Mouse (Mus musculus): Measurements from ENCODE around the gene Scai.
"Not testable (repeated sequence)": the region's sequence is repeated elsewhere in the genome, so short reads cannot be mapped to it uniquely, and the experiment has no call there.

The Scai gene

DNA sequence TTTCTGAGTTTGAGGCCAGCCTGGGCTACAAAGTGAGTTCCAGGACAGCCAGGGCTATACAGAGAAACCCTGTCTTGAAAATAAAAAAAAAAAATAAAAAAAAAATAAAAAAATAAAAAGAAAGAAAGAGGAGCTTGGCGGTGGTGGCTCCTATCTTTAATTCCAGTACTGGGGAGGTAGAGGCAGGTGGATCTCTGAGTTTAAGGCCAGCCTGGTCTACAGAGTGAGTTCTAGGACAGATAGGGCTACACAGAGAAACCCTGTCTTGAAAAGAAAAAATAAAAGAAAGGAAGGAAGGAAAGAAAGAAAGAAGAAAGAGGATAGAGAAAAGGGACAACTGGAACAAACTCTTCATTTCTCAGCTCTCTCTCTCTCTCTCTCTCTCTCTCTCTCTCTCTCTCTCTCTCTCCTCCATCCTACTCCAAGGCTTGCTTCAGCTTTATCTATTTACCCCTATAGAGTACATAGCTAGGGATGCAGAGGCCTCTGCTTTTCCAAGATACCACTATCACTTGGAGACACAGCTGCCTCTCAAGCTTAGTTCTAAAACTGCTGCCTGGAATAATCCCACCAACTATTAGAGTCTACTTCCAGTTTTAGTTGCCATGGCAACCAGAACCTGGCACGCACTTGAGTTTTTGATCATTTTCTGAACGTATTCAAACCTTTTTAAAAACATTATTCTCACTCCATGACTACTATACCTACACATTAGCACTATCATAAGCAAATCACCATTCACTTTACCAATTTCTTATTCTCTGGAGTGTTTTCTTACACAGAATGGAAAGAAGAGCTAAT, 60.8 kb downstream of the Scai start:
- DNase-seq = no peak

DNA sequence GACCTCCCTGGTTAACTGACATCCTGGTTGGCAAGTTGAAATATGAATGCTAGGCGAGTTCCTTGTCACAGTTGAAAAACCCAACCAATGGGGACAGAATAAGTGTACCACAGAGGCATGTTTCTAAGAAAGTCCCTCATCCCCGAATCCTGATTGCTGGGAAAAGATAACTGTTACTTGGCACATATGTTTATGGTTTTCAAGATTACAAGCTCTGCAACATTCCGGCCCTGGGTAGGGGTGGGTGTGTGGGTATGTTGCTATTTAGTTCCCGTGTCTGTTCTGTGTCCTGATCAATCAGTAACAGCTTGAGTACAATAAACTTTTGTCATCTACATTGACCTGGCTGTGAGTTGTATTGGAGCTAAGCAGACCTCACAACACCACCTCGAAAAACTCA, 66.4 kb downstream of the Scai start:
- DNase-seq = no peak

DNA sequence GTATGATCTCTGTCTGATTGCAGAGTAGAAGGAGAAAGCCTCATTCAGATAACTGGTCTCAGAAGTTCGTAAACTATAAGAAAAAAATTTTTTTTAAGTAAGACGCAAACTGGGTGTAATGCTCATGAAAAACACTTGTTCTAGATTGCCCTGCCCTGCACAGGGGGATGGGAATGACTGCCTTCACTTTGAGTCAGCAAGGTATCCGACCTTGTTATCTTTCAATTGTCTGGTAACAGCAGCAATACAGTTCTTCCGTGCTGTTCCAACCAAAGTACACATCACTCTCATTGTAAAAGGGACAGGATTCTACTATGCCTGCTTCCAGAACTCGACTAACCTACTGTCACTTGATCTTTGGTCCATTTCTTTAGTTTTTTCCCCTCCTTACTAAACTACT, 69.4 kb downstream of the Scai start:
- DNase-seq = no peak

DNA sequence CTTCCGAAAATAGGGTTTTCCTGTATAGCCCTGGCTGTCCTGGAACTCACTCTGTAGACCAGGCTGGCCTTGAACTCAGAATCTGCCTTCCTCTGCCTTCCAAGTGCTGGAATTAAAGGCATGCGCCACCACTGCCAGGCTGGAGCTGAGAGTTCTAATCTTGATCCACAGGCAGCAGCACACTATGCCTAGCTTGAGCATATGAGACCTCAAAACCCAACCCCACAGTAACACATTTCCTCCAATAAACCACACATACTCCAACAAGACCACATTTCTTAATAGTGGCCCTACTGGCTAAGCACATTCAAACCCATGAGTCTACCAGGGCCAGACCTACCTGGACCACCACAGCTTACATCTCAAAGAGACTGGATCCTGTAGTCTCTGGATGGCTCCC, 74.0 kb downstream of the Scai start:
- DNase-seq = no peak

DNA sequence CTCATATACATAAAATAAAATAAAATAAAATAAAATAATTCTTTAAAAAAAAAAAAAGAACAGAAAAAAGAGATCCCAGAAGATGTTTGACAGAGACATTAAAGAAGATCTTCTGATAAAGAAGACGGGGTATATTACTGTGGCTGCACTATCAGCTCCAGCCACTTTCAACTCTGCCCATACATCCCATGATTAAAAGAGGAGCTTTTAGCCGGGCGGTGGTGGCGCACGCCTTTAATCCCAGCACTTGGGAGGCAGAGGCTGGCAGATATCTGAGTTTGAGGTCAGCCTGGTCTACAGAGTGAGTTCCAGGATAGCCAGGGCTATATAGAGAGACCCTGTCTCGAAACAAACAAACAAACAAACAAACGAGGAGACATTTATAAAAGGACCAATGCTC, 76.4 kb downstream of the Scai start:
- no peak for DNase-seq

DNA sequence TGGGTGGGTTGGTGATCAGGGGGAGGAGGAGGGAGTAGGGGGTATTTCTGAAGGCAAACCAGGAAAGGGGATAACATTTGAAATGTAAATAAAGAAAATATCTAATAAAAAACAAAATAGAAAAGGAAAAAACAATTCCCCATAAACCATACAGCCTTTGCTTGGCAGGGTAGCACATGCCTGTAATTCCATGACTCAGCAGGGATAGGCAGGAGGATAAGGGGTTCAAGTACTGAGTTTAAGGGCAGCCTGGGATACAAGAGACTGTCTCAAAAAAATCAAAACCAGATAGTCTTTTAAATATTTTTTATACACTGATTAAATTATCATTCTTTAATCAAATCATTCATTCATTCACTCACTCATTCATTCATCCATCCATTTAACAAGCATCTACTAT, 80.0 kb downstream of the Scai start:
- no peak for DNase-seq

DNA sequence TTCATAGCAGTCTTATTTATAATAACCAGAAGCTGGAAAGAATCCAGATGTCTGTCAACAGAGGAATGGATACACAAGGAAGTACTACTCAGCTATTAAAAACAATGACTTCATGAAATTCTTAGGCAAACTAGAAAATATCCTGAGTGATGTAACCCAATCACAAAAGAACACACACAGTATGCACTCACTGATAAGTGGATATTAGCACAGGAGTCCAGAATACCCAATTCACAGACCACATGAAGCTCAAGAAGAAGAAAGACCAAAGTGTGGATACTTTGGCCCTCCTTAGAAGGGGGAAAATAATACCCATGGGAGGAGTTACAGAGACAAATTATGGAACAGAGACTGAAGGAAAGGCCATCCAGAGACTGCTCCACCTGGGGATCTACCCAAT, 80.8 kb downstream of the Scai start:
- DNase-seq = peak; percentile 6

DNA sequence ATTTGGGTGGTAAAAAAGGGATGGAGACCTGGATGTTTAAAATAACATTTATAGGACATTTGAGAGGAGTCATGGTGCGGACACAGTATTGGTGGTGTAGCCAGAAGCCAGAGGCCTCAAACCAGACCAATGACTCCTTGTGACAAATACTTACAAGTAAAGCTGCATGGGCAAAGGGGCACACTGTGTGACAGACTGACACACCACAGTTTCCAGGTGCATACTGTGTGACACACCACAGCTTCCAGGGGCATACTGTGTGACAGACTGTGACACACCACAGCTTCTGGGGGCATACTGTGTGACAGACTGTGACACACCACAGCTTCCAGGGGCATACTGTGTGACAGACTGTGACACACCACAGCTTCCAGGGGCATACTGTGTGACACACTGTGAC, 90.6 kb downstream of the Scai start:
- DNase-seq = not testable (repeated sequence)

DNA sequence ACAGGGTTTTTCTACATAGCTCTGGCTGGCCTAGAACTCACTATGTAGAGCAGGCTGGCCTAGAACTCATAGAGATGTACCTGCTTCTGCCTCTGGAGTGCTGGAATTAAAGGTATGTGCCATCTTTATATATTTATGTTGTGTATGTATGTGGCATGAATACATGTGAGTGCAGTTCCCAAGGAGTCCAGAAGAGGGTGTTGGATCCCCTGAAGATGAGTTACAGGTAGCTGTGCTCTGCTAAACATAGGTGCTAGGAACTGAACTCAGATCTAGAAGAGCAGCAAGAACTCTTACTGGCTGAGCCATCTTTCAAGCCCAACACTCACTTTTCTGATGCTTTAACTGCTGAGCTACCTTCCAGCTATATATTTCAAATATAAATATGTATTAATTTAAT, 92.5 kb downstream of the Scai start:
- DNase-seq = peak; percentile 4

DNA sequence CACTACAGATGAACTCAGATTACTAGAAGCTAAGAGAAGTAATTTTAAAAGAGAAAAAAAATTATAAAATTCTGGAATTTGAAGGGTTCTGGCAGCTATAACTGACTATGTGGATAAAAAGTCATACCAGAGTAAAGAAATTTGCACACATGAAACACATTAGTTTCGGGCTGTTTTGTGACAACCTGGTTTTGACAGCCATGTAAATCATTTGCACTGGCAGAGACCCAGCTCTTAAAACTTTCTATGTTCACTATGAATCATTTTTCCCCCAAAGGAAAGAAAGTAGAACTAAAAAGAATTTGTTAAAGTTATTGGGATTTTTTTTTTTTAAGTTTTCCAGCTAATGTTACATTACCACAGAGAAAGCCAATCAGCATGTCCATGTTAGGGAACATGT, 98.6 kb downstream of the Scai start:
- no peak for DNase-seq

DNA sequence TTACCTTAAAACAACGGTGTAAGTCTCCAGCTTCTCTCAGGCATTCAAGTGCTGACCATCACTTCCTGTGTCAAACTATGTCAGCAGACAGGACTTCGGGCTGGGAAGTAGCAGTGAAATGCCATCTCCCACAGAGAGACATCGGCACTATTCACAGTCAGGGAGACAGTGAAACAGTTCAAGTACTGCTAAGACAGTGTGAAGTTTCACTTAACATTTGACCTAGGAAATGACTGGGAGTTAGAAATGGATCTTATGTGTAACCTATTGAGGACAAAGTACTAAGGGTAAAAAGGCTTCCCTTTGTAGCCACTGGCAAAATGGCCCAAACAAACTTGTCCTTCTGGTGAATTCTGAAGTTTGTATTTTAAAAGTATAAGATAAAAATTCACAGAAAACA, 107.8 kb downstream of the Scai start:
- DNase-seq = no peak

DNA sequence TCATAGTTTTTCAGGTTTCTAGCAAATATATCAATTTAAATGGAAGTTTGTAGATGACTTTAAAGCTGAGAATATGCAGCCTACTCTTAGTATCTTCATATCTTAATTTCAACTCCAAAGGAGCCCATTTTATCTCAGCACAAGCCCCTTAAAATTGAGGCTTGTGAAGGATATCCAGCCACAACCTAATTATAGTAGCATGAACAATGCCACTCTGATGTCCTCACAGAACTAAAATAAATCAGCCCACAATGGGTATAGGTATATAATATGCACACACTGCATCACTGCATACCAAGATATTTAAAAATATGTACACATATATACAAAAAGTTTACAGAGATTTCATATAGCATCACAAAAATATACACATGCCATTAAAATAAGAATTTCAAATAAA, 119.9 kb downstream of the Scai start:
- DNase-seq = no peak

DNA sequence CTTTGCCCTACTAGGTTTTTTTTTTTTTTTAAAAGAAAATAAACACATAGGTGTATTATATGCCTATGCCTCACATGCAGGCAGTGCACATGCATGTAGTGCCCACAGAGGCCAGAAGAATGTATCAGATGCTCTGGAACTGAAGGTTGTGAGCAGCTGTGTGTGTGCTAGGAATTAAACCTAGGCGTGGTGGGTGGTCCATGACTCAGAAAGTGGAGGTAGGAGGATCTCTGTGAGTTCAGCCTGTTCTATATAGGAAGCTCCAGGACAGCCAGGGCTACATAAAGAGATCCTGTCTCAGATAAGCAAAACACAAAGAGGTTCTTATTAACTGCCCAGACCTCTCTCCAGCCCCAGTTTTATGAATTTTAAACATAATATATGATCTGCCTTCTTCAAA, 121.4 kb downstream of the Scai start:
- no peak for DNase-seq

DNA sequence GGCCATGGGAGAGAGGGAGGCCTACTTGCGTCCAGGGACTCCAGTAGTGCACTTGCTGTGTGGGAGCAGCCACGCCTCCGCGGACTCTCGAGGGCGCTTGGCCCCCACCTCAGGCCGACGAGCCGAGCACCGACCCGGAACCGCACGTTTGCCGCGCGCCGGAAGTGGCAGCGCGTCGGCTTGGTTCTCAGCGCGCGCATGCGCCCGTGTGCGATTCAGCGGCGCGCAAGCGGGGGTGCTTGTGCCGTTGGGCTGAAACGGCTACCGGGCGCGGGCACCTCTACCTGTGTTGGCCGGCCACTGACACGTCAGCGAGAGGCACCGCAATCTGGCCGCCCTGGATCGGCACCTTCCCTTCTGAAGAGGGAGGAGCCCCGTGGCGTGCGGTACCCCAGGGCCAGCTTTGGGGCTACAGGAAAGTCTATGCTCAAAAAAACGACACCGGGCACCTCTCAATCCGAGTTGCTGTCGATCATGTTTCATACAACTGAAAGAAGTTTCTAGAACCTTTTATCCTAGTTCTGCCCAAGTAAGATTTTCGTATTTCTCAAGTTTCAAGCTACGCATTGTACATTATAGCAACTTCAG, 125.0 kb downstream of the Scai start, which contains the start of gene Golga1:
Gene Golga1, minus strand, starts transcription at position 142 of the 588 bp plus-strand sequence.
- DNase-seq = peak; percentile 92

DNA sequence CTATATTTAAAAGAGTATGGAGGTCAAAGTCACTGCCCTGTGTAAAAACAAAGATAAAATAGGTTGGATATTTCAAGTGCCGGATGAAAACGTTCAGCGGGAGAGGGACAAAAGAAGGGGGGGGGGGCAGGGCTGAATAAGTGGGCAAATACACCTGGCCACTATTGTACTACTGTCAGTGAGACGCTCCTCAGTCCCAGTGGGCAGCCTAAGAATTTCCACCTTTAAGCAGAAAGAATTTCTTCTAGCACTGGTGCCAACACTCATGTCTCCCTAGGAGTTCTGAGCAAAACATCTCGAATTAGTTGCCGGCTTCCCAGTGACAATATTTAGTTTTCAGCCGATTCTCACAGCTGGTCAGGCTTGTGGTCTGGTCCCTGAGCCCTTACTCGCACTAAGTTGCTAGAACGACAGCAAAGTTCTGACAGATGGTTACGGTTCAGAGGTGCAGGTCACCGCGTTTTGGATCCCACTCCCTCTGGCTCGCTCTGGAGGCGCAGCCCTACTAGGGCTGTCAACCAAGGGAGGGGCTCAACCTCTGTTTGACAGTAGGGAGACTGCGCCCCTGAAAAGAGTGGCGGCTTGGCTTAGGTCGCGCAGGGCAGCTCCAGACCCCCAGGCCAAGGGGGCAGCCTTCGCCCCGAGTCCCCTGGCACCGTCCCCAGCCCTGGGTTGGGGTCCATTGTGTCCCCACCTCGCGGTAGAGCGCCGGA, 125.7 kb downstream of the Scai start:
- no peak for DNase-seq

DNA sequence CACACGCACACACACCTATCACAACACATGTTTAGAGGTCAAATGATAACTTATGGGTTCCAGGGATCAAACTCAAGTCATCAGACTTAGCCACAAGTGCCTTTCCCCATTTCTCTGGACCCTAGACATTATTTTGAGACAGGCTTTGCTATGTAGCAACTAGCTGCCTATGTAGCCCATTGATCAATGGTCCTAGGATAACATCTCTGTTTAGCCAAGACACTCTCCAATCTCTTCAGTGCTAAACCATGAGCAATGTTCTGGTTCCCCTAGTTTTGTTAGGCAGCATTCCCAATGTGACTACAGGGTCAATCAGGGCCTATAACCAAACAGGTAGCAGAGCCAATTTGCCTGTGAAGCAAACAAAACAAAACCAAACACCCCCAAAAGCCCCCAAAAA, 142.0 kb downstream of the Scai start:
- DNase-seq = no peak

DNA sequence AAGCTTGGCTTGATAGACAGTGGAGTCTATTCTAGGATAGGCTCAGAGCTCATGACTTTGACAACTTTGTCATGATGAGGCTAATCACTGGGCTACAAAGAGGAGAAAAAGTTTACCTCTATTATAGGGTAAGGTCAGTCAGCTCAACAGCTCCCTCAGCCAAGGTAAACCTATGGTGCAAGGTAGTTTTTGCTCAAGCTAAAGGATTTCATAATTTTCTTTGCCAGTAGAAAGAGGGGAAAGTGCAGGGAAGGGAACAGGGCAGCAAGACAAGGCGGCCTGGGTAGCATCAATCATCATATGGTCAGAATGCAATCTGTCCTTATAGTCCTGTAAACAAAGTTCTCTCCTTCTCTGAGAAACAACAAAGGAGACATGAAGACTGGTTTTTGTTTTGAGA, 150.3 kb downstream of the Scai start:
- DNase-seq = no peak

DNA sequence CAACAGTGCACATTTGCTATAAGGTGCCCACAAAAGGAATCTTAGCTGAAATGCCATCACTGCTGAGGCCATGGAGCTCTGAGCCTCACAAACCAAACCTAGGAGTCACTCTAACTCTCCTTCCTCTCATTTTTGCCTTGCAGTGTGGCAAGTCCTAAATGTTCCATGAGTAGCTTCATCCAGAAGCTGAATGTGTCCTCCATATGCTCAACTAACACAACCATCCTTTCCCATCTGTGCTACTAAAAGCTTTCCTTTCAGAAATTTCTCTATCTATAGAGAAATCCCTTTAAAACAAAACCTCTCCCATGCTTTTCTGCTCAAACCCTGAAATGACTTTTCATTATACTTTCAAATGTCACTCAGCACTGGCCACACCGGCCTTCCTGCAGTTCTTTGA, 158.9 kb downstream of the Scai start:
- no peak for DNase-seq

DNA sequence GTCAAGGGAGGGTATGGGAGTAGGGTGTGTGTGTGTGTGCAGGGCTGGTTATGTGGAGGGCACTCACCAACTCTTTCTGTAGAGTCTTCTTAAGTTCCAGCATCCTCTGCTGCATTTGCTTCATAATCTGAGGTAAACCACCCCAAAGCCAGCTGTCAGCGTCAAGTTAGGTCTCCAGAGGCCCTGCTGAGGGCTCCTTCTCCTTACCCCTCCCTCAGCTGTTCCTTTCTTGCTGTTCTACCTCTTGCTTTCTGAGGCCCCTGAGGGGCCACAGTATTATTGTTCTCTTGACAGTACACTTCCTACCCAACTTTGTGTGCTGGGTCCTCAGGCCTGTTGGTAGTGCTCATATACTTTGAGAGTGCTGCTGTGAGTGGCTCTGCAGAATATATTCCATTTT, 170.5 kb downstream of the Scai start:
- DNase-seq = no peak

DNA sequence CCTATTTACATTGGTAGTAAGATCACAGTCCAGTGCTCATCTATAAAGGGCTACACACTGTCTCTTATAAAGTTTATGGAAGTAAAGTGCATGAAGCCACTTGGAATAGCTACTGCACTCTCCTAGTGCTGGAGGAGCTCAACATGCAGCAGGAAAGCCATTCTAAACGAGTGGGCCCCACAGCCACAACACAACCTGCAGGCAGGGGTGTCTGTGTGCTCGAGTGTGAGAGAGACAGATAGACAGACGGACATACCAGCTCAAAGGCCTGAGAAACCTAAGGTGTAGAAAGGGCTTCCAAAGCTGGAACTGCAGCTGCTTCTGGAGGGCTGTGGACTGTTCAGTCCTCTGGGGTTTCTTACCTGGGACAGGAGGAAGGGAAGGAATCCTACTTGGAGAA, 174.0 kb downstream of the Scai start:
- DNase-seq = no peak
